Mouse (Mus musculus): ENCODE measurements around the gene Tmem136.

DNA sequence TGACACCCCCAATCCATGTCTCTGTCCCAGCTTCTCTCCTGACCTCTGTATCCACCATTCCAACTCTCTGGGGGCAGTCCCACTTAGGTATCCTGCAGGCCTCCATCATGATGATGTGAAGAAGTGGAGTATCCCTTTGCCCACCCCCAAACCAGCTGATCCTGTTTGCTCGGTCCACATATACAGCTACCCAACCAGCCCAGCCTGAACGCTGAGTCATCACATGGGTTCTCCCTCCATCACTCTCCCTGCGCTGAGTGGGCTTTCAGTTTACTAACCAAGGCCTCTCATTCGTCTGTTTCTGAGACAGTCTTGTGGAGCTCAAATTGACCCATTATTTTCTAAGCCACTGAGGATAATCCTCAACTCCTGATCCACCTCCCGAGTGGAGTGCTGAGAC, 15.6 kb upstream of the Tmem136 start:
- TF ChIP-seq CTCF (IDR thresholded peaks at IDR 0.05), result no peak
- TF ChIP-seq POLR2A (IDR thresholded peaks at IDR 0.05; ENCODE audit: insufficient read depth, low read depth, low read length), result no peak
- no peak for TF ChIP-seq EP300 (IDR thresholded peaks at IDR 0.05; ENCODE audit: insufficient read depth, low read depth, low read length)

Measured in heart, adult 2 months (tissue).